Mouse (Mus musculus) Patski (cell line): ENCODE results near the gene Slc24a4. TPM values are rescaled to one million over a fixed set of nuclear protein-coding genes. Genes with fewer than 3 reads are reported as not detected.

Experiments
- ATAC-seq: fragments of 100-300 bp; one replicate; pipeline ENCODE4 v1.8.0; 2021
- CTCF ChIA-PET: fragments of 350-600 bp; sonication (Branson Sonifier 250); formaldehyde crosslinking; loops from one replicate; lab custom pipeline; 2022; ENCODE audit warnings: inconsistent platforms; lab: Charles Lee
- POLR2A ChIA-PET: fragments of 350-600 bp; sonication (Branson Sonifier 250); formaldehyde crosslinking; loops from one replicate; lab custom pipeline; 2022; ENCODE audit warnings: antibody characterized with exemption, inconsistent platforms; lab: Charles Lee
- DNase-seq: peaks from one replicate; pipeline ENCODE4 v3.0.0-alpha.2; 2011; ENCODE audit warnings: low read depth, low spot score
- H3K27me3 ChIP-seq: fragments of 371-371 bp; one replicate; pipeline ENCODE4 v1.5.1; 2021
- CTCF ChIP-seq: fragments of 100-300 bp; IDR thresholded peaks from one replicate; pipeline ENCODE4 v1.5.1; 2021
- in situ Hi-C: fragments of 300-500 bp; cut with MboI; formaldehyde crosslinking; loops from 3 replicates; pipeline ENCODE4 v1.11.1; 2018; ENCODE audit warnings: low pct_unique_long_range_greater_than_20kb, mixed read lengths
- polyA plus RNA-seq: library from polyadenylated mRNA; unstranded; gene quantifications from one replicate; pipeline ENCODE4 v1.2.3, GENCODE M21; 2021

Gene Slc24a4
- polyA plus RNA-seq, 1 experiment from 2014 or later: not detected

DNA sequence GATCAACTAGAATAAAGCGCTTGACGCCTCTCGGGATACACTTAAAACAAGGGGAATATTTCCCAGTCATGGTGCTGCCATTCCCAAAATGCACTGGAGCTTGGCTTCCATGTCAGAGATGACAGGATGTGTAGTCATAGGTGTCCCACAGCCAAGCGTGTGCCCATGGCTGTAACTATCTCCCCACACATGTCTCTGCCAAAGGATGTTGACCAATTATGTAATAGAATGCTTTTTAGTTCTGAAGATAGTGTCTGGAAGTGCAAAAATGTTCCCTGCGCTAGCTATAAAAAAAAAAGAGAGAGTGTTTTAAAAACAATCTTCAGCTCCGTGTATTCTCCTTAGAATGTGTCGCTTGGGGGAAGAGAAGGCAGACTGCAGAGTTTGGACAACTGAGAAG lies 36.1 kb downstream of the Slc24a4 start:
- ChIA-PET CTCF (no interaction called here), POLR2A (no interaction called here)
- in situ Hi-C loops: no loop called here
- DNase-seq: no peak
- no peak for ATAC-seq
- peaks cover 6% of the 10 kb centered on the region for H3K27me3 ChIP-seq
- TF ChIP-seq CTCF: no peak

DNA sequence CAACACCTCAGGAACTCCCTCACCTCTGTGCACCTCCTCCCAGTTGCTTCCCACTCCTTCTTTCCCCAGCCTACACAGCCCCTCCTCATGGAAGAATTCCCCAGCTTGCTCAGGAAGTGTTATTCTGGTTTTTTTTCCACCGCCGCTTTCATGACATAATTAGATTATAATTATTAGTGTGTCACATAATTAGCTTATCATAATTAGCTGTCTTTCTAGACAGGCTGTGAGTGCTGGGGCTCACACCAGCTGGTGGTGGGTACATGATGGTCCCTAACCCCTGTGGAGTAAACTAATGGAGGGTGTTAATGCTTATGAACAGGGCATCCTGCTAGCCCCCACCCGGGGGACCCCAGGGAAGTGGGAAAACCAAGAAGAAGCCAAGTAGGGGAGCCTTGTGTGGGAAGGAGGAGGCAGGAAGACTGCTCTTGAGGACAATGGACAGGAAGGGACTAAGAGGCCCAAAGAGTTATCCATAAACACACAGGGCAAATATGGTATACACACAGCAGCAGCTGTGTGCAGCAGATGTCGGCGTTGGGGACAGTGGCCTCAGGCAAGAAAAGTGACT lies 38.2 kb downstream of the Slc24a4 start:
- in situ Hi-C loops: no loop called here
- CTCF ChIA-PET: no interaction called here
- POLR2A ChIA-PET: no interaction called here
- no peak for TF ChIP-seq CTCF
- no peak for ATAC-seq
- DNase-seq: no peak
- H3K27me3 ChIP-seq: peaks cover 9% of the 10 kb centered on the region

DNA sequence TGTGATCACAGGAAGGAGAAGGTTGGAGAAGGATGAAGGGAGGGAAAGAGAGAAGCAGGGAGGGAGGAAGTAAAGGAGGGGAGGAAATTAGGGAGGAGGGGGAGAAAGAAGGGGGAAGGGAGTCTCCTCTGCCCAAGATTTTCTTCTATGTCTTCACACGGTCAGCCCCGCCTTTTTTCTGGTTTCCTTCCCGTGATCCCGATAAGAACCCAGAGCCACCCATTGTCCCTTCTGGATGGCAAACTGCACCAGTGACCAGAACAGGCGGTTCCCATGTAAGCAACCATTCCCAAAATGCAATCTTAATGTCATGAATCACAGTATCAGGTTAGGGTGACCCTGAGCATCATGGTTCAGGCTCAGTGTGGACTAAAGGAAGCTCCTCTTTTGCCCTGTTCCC lies 38.8 kb downstream of the Slc24a4 start:
- ChIA-PET POLR2A (no interaction called here), CTCF (no interaction called here)
- in situ Hi-C loops: no loop called here
- peaks cover 9% of the 10 kb centered on the region for H3K27me3 ChIP-seq
- no peak for TF ChIP-seq CTCF
- ATAC-seq (no peak), DNase-seq (no peak)

DNA sequence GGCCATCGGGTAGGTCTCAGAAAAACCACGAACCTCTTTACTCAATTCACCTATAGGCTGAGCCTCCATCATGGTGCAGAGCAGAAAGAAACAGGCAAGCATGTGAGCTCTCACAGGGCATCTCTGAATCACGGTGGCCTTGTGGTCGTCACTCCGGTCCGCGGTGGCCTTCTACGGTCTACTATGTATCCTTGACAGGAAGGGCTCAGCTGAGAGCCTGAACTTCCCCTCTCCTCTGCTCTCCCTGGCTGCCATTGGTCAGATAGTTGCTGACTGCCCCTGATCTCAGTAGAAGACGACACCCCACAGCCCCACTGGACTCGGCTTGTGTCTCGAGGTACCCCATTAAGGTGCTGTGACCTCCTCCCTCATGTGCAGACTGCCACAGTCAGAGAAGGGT lies 44.2 kb downstream of the Slc24a4 start:
- ATAC-seq: no peak
- ChIA-PET CTCF (interaction anchor here (1.0 kb wide), 1 partner anchor 9 kb away, joined by 4 read pairs; no protein-coding TSS in a partner anchor), POLR2A (no interaction called here)
- in situ Hi-C loops: no loop called here
- DNase-seq: no peak
- no peak for TF ChIP-seq CTCF
- peaks cover 5% of the 10 kb centered on the region for H3K27me3 ChIP-seq

DNA sequence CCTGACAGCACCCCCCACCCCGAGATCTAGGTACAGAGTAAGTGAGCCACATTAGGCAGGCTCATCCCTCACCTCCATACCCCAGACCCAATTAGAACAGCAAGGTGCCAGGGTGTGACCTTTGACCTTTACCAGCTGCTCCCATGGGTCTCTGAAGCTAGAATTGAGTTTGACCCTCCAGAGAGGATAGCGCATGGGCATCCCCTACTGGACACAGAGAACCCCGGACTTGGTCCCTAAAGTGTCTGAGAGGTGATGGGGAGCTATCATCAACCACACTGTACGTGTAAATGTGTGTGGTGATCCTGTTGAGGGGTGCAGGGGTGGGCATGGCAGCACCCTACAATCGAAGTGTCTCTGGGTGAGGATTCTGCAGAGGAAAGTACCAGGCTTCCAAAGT lies 44.8 kb downstream of the Slc24a4 start:
- ATAC-seq (no peak), DNase-seq (no peak)
- in situ Hi-C loops: no loop called here
- peaks cover 6% of the 10 kb centered on the region for H3K27me3 ChIP-seq
- ChIA-PET POLR2A (no interaction called here), CTCF (interaction anchor here (1.0 kb wide), 1 partner anchor 9 kb away, joined by 4 read pairs; no protein-coding TSS in a partner anchor)
- TF ChIP-seq CTCF: no peak

DNA sequence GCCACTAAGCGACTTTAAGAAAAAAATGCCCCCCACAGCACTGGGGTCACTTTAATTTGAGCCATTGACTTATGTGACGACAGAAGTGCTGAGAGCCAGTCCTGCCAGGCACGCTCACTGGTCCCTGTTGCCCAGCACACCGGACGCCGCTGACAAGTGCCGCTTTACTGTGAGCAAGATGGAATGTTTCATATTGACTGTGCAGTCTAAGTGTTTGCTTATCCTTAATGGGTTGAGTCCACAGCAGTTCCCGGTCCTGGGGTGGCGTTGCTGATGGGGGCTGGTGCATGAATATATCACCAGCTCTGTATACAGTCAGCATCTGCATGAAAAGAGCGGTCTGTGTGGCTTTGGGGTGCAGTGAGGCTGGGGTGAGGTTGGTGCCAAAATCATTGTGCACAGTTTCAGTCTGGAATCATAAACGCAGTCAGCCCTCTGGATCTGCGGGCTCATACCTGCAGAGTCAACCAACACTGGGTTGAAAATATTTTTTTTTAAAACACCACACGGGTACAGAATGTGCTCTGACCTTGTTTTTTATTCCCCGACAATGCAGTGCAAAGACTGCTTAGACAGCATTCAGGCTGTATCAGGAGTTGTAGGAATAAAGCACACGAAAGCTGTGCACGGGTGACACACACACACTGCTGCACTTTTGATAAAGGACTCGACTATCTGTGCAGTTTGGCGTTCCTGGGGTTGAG lies 52.0 kb downstream of the Slc24a4 start:
- ChIA-PET POLR2A (interaction anchor here (1.2 kb wide), 1 partner anchor 17 kb away, joined by 3 read pairs; no protein-coding TSS in a partner anchor), CTCF (interaction anchor here (1.4 kb wide), 2 partner anchors 9 to 11 kb away, joined by 4 read pairs; no protein-coding TSS in a partner anchor)
- DNase-seq (no peak), ATAC-seq (no peak)
- H3K27me3 ChIP-seq: peaks cover 6% of the 10 kb centered on the region
- in situ Hi-C loops: no loop called here
- TF ChIP-seq CTCF: no peak

DNA sequence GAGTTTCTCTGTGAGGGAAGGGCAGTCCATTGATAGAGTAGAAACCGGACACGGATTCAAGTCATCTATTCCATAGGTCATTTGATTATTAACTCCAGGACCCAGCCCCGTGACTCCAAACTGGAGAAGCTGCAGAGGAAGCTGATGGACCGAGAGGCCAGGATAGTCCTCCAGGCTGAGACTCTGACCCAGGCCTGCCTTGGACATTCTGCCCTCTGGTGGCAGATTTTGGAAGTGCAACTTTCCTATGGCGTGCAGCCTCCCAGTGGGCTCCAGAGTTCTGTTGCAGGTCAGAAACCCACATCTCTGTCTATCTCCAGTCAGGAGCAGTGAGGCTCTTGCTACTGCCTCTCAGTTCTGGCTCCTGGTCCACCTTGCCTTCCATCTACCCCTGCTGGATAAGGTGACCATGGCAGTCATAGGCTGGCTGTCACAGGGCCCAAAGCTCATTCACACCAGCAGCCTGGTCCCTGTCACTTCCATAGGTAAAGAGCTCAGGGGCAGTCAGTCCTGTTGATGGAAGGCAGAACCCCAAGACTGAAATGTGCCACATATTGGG lies 53.3 kb downstream of the Slc24a4 start:
- in situ Hi-C loops: no loop called here
- peak; percentile 84 for TF ChIP-seq CTCF
- ATAC-seq: no peak
- ChIA-PET POLR2A (no interaction called here), CTCF (interaction anchor here (0.9 to 1.5 kb wide), 7 partner anchors 8 to 20 kb away, joined by 3 to 5 read pairs (median 4); no protein-coding TSS in a partner anchor)
- peaks cover 6% of the 10 kb centered on the region for H3K27me3 ChIP-seq
- no peak for DNase-seq

DNA sequence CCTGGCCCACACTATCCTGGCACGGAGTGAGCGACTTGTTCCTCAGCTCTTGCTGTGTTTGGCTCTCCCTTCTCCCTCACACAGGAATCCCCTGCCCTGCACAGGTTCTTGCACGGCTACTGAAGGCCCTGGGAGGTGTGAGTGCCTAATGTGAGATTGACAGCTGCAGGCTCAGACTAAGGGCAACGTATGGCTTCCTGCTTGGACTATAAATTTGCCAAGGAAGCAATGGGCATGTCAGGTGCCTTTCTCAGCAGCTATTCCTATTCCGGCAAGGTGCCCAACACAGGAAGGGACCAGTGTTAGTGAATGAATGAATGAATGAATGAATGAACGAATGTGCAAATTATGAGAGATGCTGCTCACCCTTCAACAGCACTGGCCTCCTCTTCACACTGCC lies 54.1 kb downstream of the Slc24a4 start:
- ChIA-PET CTCF (interaction anchor here (0.9 to 1.5 kb wide), 4 partner anchors 9 to 19 kb away, joined by 3 to 4 read pairs (median 4); no protein-coding TSS in a partner anchor), POLR2A (no interaction called here)
- ATAC-seq: no peak
- in situ Hi-C loops: no loop called here
- peaks cover 6% of the 10 kb centered on the region for H3K27me3 ChIP-seq
- no peak for TF ChIP-seq CTCF
- no peak for DNase-seq

DNA sequence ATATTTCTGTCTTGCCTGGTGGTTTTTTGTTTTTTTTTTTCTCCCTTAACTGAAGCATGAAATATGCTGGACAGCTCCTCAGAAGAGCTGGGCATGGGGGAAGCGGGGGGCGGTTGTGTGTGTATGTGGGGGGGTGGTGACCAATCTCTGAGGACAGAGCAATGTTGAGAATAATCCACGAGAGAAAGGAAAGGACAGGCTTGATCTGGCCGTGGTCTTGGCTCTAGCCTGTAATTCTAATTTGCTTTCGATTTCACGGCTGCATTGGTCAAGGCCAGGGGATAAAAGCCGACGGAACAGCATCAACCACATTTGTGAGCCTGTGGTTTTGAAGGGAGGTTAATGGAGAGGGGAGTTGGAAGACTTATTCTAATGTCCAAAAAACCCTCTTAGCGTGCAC lies 54.7 kb downstream of the Slc24a4 start:
- ATAC-seq (no peak), DNase-seq (no peak)
- no peak for TF ChIP-seq CTCF
- POLR2A ChIA-PET: no interaction called here
- peaks cover 6% of the 10 kb centered on the region for H3K27me3 ChIP-seq
- in situ Hi-C loops: no loop called here
- CTCF ChIA-PET: no interaction called here

DNA sequence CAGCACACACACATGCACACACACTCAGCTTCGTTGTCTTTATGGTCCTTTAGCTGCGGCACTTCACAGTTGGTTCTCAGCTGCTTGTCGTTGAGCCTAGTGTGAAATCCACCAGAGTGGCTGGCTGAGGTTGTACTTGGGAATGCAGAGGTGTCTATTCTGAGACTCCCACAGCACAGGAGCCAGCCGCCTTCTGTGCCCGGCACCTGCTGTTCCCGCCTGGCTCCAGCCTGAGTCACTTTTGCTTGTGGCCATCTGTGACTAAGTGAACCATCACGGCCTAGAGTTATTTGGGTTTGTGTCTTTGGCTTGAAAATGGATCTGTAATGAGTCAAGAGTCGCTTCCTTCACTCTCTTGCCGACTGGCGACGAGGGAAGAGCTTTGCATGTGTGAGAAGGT lies 62.3 kb downstream of the Slc24a4 start:
- CTCF ChIA-PET: interaction anchor here (1.3 kb wide), 1 partner anchor 9 kb away, joined by 4 read pairs; no protein-coding TSS in a partner anchor

DNA sequence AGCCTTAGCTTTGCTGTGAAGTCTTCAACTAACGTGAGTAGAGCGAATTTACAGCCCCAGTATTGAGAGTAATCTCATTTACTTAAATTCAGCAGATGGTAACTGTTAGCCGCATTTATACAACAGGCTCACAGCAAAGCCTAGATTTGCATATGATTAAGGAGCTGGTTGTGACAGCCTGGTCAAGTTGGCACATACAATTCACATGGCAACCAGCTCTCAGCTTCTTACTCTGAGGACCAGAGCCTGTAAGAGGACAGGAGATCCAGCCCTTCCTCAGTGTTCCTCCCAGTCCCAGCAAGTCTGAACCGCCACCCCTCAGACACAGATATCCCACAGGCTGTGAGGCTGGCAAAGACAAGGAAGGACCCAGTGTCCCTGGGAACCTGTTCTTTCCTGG lies 73.0 kb downstream of the Slc24a4 start:
- in situ Hi-C loops: no loop called here
- CTCF ChIA-PET: interaction anchor here (1.2 kb wide), 1 partner anchor 19 kb away, joined by 3 read pairs; no protein-coding TSS in a partner anchor
- DNase-seq (no peak), ATAC-seq (no peak)
- H3K27me3 ChIP-seq: no peaks in the 10 kb centered on the region
- no peak for TF ChIP-seq CTCF
- POLR2A ChIA-PET: no interaction called here

More for the DNA sequence above, 62.3 kb downstream of the Slc24a4 start:
- DNase-seq (peak; percentile 58), ATAC-seq (peak; percentile 63)
- no peaks in the 10 kb centered on the region for H3K27me3 ChIP-seq
- POLR2A ChIA-PET: no interaction called here
- in situ Hi-C loops: no loop called here
- TF ChIP-seq CTCF: no peak
